Mouse (Mus musculus): ENCODE data around the gene Camta1.

DNA sequence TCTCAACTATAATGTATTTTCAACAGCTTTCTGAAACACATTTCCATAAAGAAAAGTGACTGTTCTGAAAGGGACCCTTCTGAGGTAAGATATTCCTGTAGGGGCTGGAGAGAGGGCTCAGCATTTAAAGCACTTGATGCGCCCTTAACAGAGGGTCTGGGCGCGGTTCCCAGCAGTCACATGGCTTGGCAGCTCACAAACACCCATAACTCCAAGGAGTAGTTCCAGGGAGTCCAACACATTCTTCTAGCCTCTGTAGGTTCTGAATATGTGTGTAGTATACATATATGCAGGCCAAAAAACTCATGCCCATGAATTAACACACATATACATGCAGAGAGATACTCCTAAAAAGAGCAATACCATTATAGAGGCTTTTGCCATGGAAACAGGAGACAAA lies 333.9 kb downstream of the Camta1 start:
- TF ChIP-seq ZNF384 (IDR thresholded peaks at IDR 0.05; ENCODE audit: low read depth, low read length) (no peak), MAFK (IDR thresholded peaks at IDR 0.05; ENCODE audit: insufficient read depth, low read depth, low read length) (no peak)

All from ES-E14 (cell line).